Mouse (Mus musculus) cerebellum, adult 2 months (tissue): ENCODE measurements around the gene Rarb. TPM values are rescaled to one million over a fixed set of nuclear protein-coding genes. Genes with fewer than 3 reads are reported as not detected.
A peak's percentile ranks its signal among the peaks of the same experiment; 100 is the strongest.

ENCODE experiments used
- DNase-seq, 2 experiments: peaks; one replicate each; pipeline ENCODE4 v3.0.0; 2021
- H3K27ac ChIP-seq: fragments of 200-500 bp; 2 replicates; pipeline ENCODE4 v1.5.1; 2012; ENCODE audit warnings: low read length, control low read depth, inconsistent platforms; ENCODE audit not compliant: insufficient read depth
- H3K27me3 ChIP-seq: fragments of 200-500 bp; 2 replicates; pipeline ENCODE4 v1.6.1; 2012; ENCODE audit warnings: inconsistent platforms, mild to moderate bottlenecking, low read length, moderate library complexity; ENCODE audit not compliant: control insufficient read depth, insufficient read depth
- H3K4me1 ChIP-seq: fragments of 200-500 bp; 2 replicates; pipeline ENCODE4 v1.6.1; 2011; ENCODE audit warnings: low read length; ENCODE audit not compliant: control insufficient read depth, insufficient read depth
- H3K4me3 ChIP-seq: fragments of 200-500 bp; replicated peaks from 2 replicates; pipeline ENCODE3; 2011; ENCODE audit warnings: mild to moderate bottlenecking, low read depth, low read length, control low read depth; ENCODE audit not compliant: insufficient read depth
- CTCF ChIP-seq: fragments of 200-500 bp; IDR thresholded peaks from 2 replicates; pipeline ENCODE4 v1.5.1; 2011; ENCODE audit warnings: low read depth, mild to moderate bottlenecking, control low read depth, low read length, moderate library complexity, borderline replicate concordance; ENCODE audit not compliant: insufficient read depth
- POLR2A ChIP-seq: fragments of 200-500 bp; IDR thresholded peaks from 2 replicates; pipeline ENCODE4 v1.6.1; 2011; ENCODE audit warnings: low read length, control low read depth, borderline replicate concordance; ENCODE audit not compliant: insufficient read depth
- WGBS: fragments of 180-500 bp; shearing (Covaris S2); methylation state at CpG from one replicate; pipeline ENCODE4 v1.1.7; 2018; 5-methylcytosine and 5-hydroxymethylcytosine counted together
- polyA plus RNA-seq: library from polyadenylated mRNA; depleted of rRNA; stranded (reverse); fragments of >200 nt; gene quantifications from 2 replicates; pipeline ENCODE4 v1.2.3, GENCODE M21; 2012

Gene Rarb
- polyA plus RNA-seq, 1 experiment = 7.5 TPM

DNA sequence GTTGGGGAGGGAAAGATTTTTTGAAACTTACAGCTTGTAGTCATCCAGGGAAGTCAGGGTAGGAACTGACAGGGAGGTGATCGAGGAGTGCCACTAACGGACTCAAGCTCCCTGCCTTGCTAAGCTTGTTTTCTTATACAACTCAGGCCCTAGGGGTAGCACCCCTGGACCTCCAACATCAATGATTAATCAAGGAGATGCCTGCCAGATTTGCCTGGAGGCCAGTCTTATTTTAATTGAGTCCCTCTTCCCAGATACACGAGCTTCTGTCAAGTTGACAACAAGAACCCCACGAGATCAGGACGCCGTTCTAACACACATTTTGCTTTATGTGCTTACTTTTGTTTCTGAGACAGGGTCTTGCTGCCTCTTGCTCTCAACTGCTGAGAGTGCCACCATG lies 338.3 kb downstream of the Rarb start:
- no peak for DNase-seq
- no peaks in the 10 kb centered on the region for H3K27me3 ChIP-seq
- H3K4me1 ChIP-seq = peaks cover 15% of the 10 kb centered on the region; the same call in 1 of the 2 replicates
- no peak overlapping the region for H3K27ac ChIP-seq
- no peak overlapping the region for H3K4me3 ChIP-seq
- WGBS = 86% methylated on average over 6 of the region's 6 CpGs
- TF ChIP-seq CTCF = no peak
- no peak for TF ChIP-seq POLR2A

DNA sequence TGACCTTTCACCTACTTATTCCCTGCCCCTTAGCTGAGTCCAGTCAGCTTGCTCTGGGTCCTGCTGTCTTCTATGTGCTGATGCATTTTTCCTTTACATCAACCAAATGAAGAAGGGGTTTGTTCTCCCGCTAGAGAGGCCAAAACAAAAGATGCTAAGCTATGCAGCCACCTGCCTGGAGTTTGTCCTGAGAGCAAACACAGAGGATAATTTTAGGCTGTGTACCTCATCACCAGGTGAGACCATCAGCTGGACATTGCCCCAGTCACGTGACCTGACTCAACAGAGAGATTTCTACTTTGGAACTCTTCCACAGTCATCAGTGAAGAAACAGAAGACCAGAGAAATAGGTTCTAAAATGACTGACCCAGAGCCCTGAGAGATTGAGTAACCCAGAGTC lies 339.4 kb downstream of the Rarb start:
- no peak overlapping the region for H3K4me3 ChIP-seq
- no peaks in the 10 kb centered on the region for H3K27me3 ChIP-seq
- TF ChIP-seq CTCF (no peak), POLR2A (no peak)
- 61% methylated on average over 2 of the region's 2 CpGs for WGBS
- peaks cover 15% of the 10 kb centered on the region; the same call in 1 of the 2 replicates for H3K4me1 ChIP-seq
- H3K27ac ChIP-seq = no peak overlapping the region
- DNase-seq = peak in 1 of 2 experiments; percentile 14

DNA sequence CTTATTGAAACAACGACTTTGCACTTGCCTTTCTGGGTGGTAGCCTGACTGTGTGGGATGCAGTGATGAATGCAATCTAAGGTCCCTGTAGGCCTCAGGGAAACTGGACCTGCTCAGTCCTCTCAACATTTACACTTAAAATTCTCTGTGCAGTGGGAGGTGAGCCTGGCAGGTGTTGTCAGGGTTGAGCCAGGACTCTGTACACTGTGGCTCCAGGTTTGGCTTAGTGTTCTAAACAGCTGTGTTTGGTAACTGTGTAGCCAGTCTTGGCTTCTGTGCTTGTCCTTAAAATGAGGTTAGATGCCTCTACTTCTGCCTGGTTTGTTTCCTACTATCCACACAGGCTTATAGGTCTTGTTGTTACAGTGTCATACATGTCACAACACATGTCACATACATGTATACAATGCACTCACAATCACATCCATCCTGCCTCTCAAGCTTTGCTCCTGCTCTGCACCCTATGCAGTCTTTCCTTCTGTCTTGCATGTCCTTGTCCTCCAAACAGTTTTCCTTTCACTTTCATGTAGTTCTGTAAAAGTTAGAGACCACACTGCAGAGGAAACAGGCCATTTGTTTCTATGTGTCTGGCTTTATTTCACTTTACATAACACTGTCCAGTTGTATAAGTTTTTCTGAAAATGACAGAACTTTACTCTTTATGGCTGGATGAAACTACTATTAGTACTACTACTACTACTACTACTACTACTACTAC lies 340.2 kb downstream of the Rarb start:
- H3K4me3 ChIP-seq = no peak overlapping the region
- no peak for TF ChIP-seq CTCF
- TF ChIP-seq POLR2A = no peak
- H3K27ac ChIP-seq = no peak overlapping the region
- WGBS = 87% methylated on average over 1 of the region's 1 CpGs
- H3K4me1 ChIP-seq = peaks cover 8% of the 10 kb centered on the region; the same call in 1 of the 2 replicates
- no peaks in the 10 kb centered on the region for H3K27me3 ChIP-seq
- no peak for DNase-seq

DNA sequence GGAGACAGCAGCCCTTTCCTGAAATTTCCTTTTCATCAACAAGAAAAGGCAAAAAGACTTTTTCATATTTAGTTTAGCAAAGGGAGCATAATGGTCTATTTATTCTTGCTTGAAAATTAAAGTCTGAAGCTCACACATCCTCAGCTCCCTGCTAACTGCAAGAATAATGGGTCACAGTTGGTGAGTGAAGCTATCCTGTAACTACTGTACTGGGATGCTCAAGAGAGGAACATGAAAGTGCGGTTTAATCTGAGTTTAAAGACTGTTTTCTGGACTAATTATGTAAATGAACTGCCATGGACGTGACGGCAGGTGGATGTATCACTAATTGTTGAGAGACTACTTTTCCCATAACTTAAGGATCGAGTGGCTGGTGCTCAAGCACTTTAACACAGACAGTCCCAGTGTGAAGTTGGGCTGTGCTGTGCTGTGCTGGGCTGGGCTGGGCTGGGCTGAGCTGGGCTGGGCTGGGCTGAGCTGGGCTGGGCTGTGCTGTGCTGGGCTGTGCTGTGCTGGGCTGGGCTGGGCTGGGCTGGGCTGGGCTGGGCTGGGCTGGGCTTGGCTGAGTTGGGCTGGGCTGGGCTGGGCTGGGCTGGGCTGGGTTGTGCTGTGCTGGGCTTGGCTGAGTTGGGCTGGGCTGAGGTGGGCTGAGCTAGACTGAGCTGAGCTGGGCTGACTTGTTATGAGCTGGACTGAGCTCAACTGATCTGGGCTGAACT lies 370.5 kb downstream of the Rarb start:
- no peak overlapping the region for H3K27ac ChIP-seq
- peaks cover 7% of the 10 kb centered on the region; the same call in 1 of the 2 replicates for H3K4me1 ChIP-seq
- no peak for DNase-seq
- H3K27me3 ChIP-seq = no peaks in the 10 kb centered on the region
- TF ChIP-seq POLR2A (no peak), CTCF (no peak)
- 59% methylated on average over 4 of the region's 4 CpGs for WGBS
- no peak overlapping the region for H3K4me3 ChIP-seq

DNA sequence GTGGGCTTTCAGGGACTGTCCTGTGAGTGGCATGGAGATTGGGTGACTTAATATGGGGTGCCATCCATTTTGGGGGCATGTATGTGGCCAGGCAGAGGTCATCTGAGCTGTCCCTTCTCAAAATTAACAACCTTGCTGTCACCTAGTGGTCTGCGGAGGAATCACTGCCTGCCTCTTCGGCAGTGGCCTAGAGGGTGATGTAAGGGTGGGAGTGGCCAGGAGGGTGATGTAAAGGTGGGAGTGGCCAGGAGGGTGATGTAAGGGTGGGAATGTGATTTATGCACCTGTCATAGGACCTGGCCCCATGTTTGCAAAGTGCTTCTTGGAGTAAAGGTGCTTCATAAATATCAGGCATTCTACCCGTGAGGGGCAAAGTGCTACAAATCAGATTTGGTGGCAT lies 371.4 kb downstream of the Rarb start:
- TF ChIP-seq POLR2A (no peak), CTCF (no peak)
- no peak for DNase-seq
- WGBS = 62% methylated on average over 3 of the region's 3 CpGs
- H3K4me3 ChIP-seq = no peak overlapping the region
- no peaks in the 10 kb centered on the region for H3K27me3 ChIP-seq
- peaks cover 7% of the 10 kb centered on the region; the same call in 1 of the 2 replicates for H3K4me1 ChIP-seq
- no peak overlapping the region for H3K27ac ChIP-seq

DNA sequence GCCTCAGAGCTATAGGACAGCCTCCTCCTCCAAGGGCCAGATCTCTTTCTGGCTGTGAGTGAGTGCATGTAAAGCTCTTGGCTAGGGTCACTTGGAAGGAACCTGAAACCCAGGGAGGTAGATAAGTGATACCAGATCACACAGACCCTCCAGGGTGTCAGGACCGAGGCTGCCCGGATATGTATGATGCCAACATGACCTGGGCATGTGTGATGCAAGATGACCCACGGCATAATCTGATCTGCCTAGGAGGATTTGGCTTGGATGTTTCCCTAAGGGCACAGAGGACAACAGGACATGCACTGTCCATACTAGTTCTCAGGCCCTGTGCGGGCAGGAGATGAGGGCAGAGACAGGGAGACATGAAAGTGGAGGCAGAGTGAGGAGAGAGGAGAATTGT lies 374.1 kb downstream of the Rarb start:
- Histone ChIP-seq H3K27ac (no peak overlapping the region), H3K27me3 (no peaks in the 10 kb centered on the region), H3K4me3 (no peak overlapping the region), H3K4me1 (peaks cover 7% of the 10 kb centered on the region; the same call in 1 of the 2 replicates)
- TF ChIP-seq CTCF (no peak), POLR2A (no peak)
- no peak for DNase-seq
- 46% methylated on average over 4 of the region's 4 CpGs for WGBS

DNA sequence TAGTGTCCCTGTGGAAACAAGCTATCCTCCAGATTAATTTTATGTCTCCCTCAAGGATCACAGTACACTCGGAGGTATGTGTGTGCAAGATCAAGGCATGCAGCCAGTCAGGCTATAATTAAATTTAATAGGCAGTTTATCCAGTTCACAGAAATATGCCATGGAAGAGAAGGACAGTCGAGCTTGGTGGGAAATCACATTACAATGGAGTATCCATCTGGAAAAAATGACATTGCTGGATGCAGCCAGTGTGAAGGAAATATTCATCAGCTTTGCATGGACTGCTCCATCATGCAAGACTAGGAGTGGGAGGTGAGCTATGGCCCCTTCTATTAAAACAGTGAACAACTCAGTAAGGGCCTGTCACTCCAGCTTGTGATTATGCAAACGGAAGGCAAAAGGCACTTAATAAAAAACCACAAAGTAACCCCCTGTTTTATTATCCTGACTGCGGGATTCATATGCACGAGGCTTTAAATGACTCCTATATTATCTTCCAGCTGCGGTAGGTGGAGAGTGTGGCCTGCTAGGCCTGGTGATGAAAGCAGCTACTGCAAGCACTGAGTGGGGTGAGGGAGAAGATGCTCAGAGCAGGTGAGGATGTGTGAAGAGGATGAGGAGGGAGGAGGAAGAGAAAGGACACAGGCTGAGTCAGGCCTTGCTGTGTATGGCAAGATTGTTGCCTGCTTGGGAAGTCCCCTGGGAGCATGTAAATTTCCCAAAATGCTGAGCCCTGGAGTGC lies 379.4 kb downstream of the Rarb start:
- Histone ChIP-seq H3K27me3 (no peaks in the 10 kb centered on the region), H3K4me1 (peaks cover 2% of the 10 kb centered on the region; the same call in 1 of the 2 replicates), H3K27ac (no peak overlapping the region), H3K4me3 (no peak overlapping the region)
- DNase-seq = no peak
- TF ChIP-seq CTCF (no peak), POLR2A (no peak)
- 65% methylated on average over 6 of the region's 6 CpGs for WGBS

DNA sequence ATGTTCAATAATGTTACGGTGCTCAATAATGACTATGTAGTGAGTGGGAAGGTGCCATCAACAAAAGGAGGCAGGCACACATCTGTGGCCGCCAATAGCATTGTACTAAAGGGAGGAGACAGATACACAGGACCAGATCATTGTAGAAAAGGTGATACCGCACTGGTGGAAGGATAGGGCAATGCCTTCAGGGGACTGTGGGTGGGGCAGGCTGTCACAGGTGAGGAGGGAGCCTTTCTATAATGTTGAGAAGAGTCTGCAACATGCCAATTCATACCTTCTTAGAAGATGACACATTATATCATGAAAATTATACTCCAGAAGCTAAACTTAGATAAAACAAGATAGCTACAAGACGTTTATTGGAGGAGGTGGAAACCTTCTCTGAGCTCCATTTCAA lies 381.6 kb downstream of the Rarb start:
- DNase-seq = no peak
- TF ChIP-seq CTCF (no peak), POLR2A (no peak)
- no peak overlapping the region for H3K27ac ChIP-seq
- no peaks in the 10 kb centered on the region for H3K27me3 ChIP-seq
- H3K4me1 ChIP-seq = no peaks in the 10 kb centered on the region
- H3K4me3 ChIP-seq = no peak overlapping the region
- WGBS = 95% methylated on average over 4 of the region's 4 CpGs
